Mouse (Mus musculus) E14TG2a.4 (cell line): Measurements from ENCODE around the gene Churc1.

Source experiments
- CTCF ChIP-seq: conservative IDR thresholded peaks from 2 replicates; pipeline ENCODE4 v1.5.1; 2014; ENCODE audit warnings: low read length
- POU5F1 ChIP-seq: IDR thresholded peaks from 2 replicates; pipeline ENCODE4 v1.6.1; 2014; ENCODE audit warnings: low read length, borderline replicate concordance

DNA sequence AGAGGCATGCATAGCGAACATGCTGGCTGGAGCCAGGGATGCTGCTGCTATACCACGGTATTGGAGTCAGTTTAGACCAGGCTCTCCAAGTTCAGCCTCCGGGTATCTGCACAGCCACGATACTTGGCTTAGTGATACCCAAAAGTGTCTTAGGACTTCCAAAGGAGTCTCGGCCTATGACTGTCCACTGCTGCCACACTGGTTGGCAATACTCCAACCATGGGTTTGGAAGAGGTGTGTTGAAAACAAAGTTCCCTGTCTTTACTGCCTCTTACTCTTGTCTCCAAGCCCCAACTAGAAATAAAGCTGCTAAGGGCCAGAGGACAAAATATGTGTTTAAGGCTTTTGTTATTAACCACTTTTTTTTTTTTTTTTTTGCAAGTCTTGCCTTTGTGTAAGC, 45.2 kb downstream of the Churc1 start:
- TF ChIP-seq CTCF, result no peak
- TF ChIP-seq POU5F1, result no peak
